Mouse (Mus musculus): Measurements from ENCODE around the gene Kcnj3. TPM values are rescaled to one million over a fixed set of nuclear protein-coding genes. Genes with fewer than 3 reads are reported as not detected.
A peak's percentile ranks its signal among the peaks of the same experiment; 100 is the strongest.
"Not testable (repeated sequence)": the region's sequence is repeated elsewhere in the genome, so short reads cannot be mapped to it uniquely, and the experiment has no call there.

Gene Kcnj3
- polyA plus RNA-seq, 1 experiment from 2014 or later, result 7.5 TPM

DNA sequence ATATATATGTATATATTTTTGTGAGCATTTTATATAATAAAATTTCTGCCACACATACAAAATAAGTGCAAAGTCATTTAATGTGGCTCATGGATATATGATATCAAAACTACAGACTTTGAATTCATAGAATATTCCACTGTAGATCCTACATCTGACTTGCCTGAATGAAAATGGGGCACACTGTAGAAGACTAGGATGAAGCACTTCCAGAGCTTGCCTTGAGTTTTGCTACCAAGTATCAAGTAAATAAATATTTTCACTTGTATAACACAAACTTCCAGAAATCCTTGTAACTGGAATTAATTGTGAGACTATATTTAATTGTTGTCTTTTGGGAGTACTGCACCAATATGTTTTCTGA is 44.8 kb downstream of the Kcnj3 start:
- no peak for ATAC-seq (ENCODE audit: low FRiP score, low TSS enrichment)
- Histone ChIP-seq H3K27ac (replicated peaks; ENCODE audit: low read depth, low read length) (no peak overlapping the region), H3K9ac (replicated peaks; ENCODE audit: low read length) (no peak overlapping the region), H3K36me3 (ENCODE audit: control insufficient read depth, insufficient read depth, low read length) (no peaks in the 10 kb centered on the region), H3K9me3 (ENCODE audit: control insufficient read depth, low read length) (no peaks in the 10 kb centered on the region), H3K4me3 (replicated peaks; ENCODE audit: low read depth, low read length) (no peak overlapping the region), H3K27me3 (ENCODE audit: control insufficient read depth, insufficient read depth, low read length) (no peaks in the 10 kb centered on the region), H3K4me2 (ENCODE audit: low read length) (no peak overlapping the region), H3K4me1 (ENCODE audit: control insufficient read depth, insufficient read depth, low read length) (no peaks in the 10 kb centered on the region)
- no peak for DNase-seq

DNA sequence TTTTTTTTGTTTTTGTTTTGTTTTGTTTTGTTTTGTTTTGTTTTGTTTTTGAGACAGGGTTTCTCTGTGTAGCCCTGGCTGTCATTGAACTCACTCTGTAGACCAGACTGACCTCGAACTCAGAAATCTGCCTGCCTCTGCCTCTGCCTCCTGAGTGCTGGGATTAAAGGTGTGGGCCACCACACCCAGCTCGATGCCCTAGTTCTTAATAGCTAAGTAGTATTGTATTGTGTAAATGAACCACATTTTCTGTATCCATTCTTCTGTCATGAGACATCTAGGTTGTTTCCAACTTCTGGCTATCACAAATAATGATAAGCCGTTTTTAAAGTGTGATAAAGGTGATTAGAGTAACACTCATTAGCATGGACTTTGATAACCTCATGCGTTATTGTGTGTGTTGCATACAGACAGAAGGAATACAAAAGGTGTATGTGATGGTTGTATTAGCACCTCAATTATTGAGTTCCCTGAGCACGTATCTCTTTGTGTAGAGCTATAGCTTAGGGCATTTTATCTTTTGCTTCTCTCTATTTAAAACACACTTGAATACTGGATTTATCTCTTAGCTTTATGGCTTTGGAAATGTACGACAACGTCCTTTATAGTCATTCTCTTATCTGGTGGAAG is 49.8 kb downstream of the Kcnj3 start:
- ATAC-seq (ENCODE audit: low FRiP score, low TSS enrichment); H3K27ac ChIP-seq (replicated peaks; ENCODE audit: low read depth, low read length); H3K36me3 ChIP-seq (ENCODE audit: control insufficient read depth, insufficient read depth, low read length); H3K9me3 ChIP-seq (ENCODE audit: control insufficient read depth, low read length); H3K4me1 ChIP-seq (ENCODE audit: control insufficient read depth, insufficient read depth, low read length); H3K27me3 ChIP-seq (ENCODE audit: control insufficient read depth, insufficient read depth, low read length); H3K9ac ChIP-seq (replicated peaks; ENCODE audit: low read length); H3K4me3 ChIP-seq (replicated peaks; ENCODE audit: low read depth, low read length); H3K4me2 ChIP-seq (ENCODE audit: low read length); DNase-seq: not testable (repeated sequence)
- 91% methylated on average over 7 of the region's 7 CpGs for WGBS

DNA sequence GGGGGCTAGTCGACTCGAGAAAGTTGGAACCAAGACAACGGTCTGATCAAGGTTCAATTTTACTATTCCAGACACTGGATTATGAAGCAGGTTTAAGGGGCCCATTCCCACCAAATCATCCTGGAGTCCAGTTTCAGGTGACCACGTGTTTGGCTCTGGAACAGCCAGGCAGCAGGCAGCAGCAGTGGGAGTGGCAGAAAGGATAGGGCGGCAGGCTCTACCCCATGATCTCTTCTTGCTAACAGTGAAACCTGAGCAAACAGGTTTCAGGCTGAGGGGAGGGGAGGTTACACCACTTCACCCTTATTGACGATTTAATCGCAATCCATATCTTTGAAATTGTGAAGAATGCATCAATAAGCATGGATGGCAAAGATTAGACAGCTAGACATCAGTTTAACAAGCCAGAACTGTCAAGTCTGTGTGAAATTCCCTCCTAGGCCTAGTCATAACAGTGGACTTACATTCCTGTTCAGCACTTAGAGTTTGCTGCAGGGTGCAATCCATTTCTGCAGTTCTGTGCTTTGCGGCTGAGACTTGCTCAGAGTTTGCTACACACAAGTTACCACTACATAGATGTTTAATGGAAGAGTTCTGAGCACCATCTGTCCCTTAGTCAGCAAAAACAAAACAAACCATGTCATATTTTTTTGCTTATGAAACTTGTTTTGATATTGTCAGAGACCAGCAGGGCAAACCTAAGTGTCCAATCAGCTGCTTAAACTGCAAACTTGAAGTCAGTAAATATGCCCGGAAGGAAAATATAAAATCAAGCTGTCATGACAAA is 67.8 kb downstream of the Kcnj3 start:
- H3K4me3 ChIP-seq (replicated peaks; ENCODE audit: low read depth, low read length), result no peak overlapping the region
- no peak overlapping the region for H3K4me2 ChIP-seq (ENCODE audit: low read length)
- ATAC-seq (ENCODE audit: low FRiP score, low TSS enrichment), result no peak
- H3K9ac ChIP-seq (replicated peaks; ENCODE audit: low read length), result no peak overlapping the region
- H3K4me1 ChIP-seq (ENCODE audit: control insufficient read depth, insufficient read depth, low read length), result no peaks in the 10 kb centered on the region
- WGBS, result 79% methylated on average over 9 of the region's 9 CpGs
- no peaks in the 10 kb centered on the region for H3K9me3 ChIP-seq (ENCODE audit: control insufficient read depth, low read length)
- no peaks in the 10 kb centered on the region for H3K36me3 ChIP-seq (ENCODE audit: control insufficient read depth, insufficient read depth, low read length)
- H3K27me3 ChIP-seq (ENCODE audit: control insufficient read depth, insufficient read depth, low read length), result no peaks in the 10 kb centered on the region
- no peak for DNase-seq
- H3K27ac ChIP-seq (replicated peaks; ENCODE audit: low read depth, low read length), result no peak overlapping the region

DNA sequence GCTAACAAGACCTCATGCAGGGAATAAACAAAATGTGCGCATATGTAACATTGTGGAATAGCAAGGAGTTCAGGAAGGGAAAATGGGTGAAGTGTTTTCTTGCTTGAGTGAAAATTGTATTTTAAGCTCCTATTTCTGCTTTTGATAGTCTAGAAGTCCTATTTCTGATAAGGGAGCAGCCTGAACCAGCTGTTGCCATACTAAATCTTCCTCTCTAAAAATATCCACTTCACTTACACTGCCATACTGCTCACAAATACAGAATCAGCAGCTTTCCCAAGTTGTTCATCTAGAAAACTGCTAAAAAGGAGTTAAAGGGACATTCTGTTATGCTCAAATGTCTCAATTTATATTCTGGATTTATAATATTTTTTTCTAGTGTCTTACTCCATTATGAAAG is 69.9 kb downstream of the Kcnj3 start:
- H3K4me2 ChIP-seq (ENCODE audit: low read length), result no peak overlapping the region
- H3K27me3 ChIP-seq (ENCODE audit: control insufficient read depth, insufficient read depth, low read length), result no peaks in the 10 kb centered on the region
- ATAC-seq (ENCODE audit: low FRiP score, low TSS enrichment) (no peak), DNase-seq (no peak)
- H3K9me3 ChIP-seq (ENCODE audit: control insufficient read depth, low read length), result no peaks in the 10 kb centered on the region
- no peaks in the 10 kb centered on the region for H3K4me1 ChIP-seq (ENCODE audit: control insufficient read depth, insufficient read depth, low read length)
- H3K36me3 ChIP-seq (ENCODE audit: control insufficient read depth, insufficient read depth, low read length), result no peaks in the 10 kb centered on the region
- no peak overlapping the region for H3K9ac ChIP-seq (replicated peaks; ENCODE audit: low read length)
- no peak overlapping the region for H3K4me3 ChIP-seq (replicated peaks; ENCODE audit: low read depth, low read length)
- H3K27ac ChIP-seq (replicated peaks; ENCODE audit: low read depth, low read length), result no peak overlapping the region
- 92% methylated on average over 1 of the region's 1 CpGs for WGBS

DNA sequence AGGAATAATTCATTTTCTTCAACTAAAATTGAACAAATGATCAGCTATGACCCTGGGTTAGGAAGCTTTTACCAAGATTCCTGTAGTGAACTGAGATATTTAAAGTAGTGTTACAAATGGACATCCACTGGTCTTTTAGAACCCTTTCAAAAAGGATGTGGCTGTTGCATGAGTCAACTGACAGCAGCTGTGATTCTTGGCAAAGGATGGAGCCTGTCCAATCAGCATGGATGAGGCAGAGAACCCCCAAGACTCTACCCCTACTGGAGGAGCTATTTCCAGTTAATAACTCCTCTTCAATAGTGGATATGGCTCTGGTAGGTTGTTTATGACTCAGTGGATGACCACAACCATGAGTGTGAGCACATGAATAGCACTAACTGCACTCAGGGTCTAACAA is 81.5 kb downstream of the Kcnj3 start:
- no peaks in the 10 kb centered on the region for H3K27me3 ChIP-seq (ENCODE audit: control insufficient read depth, insufficient read depth, low read length)
- H3K4me2 ChIP-seq (ENCODE audit: low read length), result no peak overlapping the region
- no peak overlapping the region for H3K27ac ChIP-seq (replicated peaks; ENCODE audit: low read depth, low read length)
- no peaks in the 10 kb centered on the region for H3K4me1 ChIP-seq (ENCODE audit: control insufficient read depth, insufficient read depth, low read length)
- ATAC-seq (ENCODE audit: low FRiP score, low TSS enrichment) (no peak), DNase-seq (no peak)
- no peak overlapping the region for H3K9ac ChIP-seq (replicated peaks; ENCODE audit: low read length)
- no peaks in the 10 kb centered on the region for H3K9me3 ChIP-seq (ENCODE audit: control insufficient read depth, low read length)
- no peak overlapping the region for H3K4me3 ChIP-seq (replicated peaks; ENCODE audit: low read depth, low read length)
- no peaks in the 10 kb centered on the region for H3K36me3 ChIP-seq (ENCODE audit: control insufficient read depth, insufficient read depth, low read length)

DNA sequence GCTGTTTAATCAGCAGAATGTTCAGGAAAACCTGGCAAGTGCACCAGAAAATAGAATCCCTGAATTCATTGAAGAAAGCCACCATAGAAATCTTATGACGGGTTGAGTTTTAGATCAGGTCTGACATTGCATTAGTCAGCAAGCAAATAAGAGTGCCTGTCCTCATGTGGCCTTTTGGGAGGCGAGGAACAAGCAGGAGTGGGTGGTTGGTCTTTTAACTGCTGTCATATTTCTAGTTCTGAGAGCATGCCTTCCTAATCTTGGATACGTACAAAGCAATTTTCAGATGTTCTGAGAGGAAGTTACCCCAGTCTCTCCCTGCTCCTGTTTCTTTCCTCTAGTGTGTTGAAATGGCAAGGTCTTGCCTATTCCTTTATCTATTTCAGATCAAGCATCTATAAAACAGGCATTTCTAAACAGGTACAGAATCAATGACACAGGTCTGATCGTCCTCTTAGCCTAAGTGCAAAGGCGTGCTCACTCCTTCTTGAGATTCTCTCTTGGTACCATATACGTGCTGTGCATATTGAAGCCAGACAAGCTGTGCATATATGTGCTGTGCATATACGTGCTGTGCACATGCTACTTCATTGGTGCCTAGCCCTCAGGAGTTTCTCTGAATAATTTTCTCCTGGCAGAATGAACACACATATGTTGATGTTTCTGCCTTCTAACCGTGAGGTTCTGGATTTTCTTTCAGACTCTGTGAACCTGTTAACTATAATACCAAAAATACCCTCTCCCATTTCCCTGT is 97.1 kb downstream of the Kcnj3 start:
- Histone ChIP-seq H3K4me2 (ENCODE audit: low read length) (no peak overlapping the region), H3K27me3 (ENCODE audit: control insufficient read depth, insufficient read depth, low read length) (no peaks in the 10 kb centered on the region), H3K9me3 (ENCODE audit: control insufficient read depth, low read length) (no peaks in the 10 kb centered on the region), H3K4me3 (replicated peaks; ENCODE audit: low read depth, low read length) (no peak overlapping the region), H3K4me1 (ENCODE audit: control insufficient read depth, insufficient read depth, low read length) (no peaks in the 10 kb centered on the region), H3K27ac (replicated peaks; ENCODE audit: low read depth, low read length) (no peak overlapping the region), H3K36me3 (ENCODE audit: control insufficient read depth, insufficient read depth, low read length) (no peaks in the 10 kb centered on the region), H3K9ac (replicated peaks; ENCODE audit: low read length) (no peak overlapping the region)
- ATAC-seq (ENCODE audit: low FRiP score, low TSS enrichment) (no peak), DNase-seq (no peak)
- 89% methylated on average over 8 of the region's 8 CpGs for WGBS

DNA sequence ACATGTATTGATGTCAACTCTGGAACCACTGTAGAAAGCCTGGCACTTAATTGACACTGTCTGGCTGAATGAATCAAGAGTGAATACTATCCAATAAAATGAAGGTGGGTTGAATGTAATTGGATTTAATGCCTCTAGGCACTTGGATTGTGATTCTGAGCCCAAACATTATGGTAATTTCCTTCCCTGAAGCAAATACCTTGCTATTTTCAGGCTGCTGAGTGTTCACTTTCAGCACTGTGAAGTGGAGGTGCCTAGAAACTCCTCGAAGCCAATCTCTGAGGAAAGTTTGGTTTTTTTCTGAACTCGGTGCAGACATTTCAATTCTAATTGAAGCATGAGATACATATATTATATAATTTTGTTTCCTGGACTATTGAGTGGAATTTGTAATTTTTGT is 99.2 kb downstream of the Kcnj3 start:
- 61% methylated on average over 2 of the region's 2 CpGs for WGBS
- H3K27ac ChIP-seq (replicated peaks; ENCODE audit: low read depth, low read length), result no peak overlapping the region
- ATAC-seq (ENCODE audit: low FRiP score, low TSS enrichment) (0 out of 2 replicates have a peak, but pooled peaks have one; percentile 17), DNase-seq (peak; percentile 41)
- no peak overlapping the region for H3K9ac ChIP-seq (replicated peaks; ENCODE audit: low read length)
- no peaks in the 10 kb centered on the region for H3K9me3 ChIP-seq (ENCODE audit: control insufficient read depth, low read length)
- H3K36me3 ChIP-seq (ENCODE audit: control insufficient read depth, insufficient read depth, low read length), result no peaks in the 10 kb centered on the region
- H3K27me3 ChIP-seq (ENCODE audit: control insufficient read depth, insufficient read depth, low read length), result no peaks in the 10 kb centered on the region
- H3K4me2 ChIP-seq (ENCODE audit: low read length), result no peak overlapping the region
- H3K4me1 ChIP-seq (ENCODE audit: control insufficient read depth, insufficient read depth, low read length), result no peaks in the 10 kb centered on the region
- no peak overlapping the region for H3K4me3 ChIP-seq (replicated peaks; ENCODE audit: low read depth, low read length)

DNA sequence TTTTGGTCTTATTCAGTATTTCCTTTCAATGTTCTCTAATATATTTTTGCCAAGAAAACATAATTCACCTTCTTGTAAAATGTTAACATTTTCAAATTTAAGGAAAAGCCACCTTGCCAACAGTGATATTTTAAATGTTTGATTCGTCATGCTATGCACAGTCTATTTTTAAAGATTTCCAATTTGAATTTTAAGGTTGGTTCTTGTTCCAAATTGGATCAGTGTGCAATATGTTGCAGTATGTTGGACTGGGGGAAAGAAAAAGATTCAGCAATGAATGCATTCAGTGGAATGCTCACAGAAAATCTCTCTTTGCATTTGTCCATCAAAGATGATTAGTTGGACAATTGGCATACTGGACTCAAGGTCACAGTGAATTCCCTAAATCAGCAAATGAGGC is 99.7 kb downstream of the Kcnj3 start:
- Histone ChIP-seq H3K4me3 (replicated peaks; ENCODE audit: low read depth, low read length) (no peak overlapping the region), H3K36me3 (ENCODE audit: control insufficient read depth, insufficient read depth, low read length) (no peaks in the 10 kb centered on the region), H3K9me3 (ENCODE audit: control insufficient read depth, low read length) (no peaks in the 10 kb centered on the region), H3K4me2 (ENCODE audit: low read length) (no peak overlapping the region), H3K4me1 (ENCODE audit: control insufficient read depth, insufficient read depth, low read length) (no peaks in the 10 kb centered on the region), H3K27ac (replicated peaks; ENCODE audit: low read depth, low read length) (no peak overlapping the region), H3K27me3 (ENCODE audit: control insufficient read depth, insufficient read depth, low read length) (no peaks in the 10 kb centered on the region), H3K9ac (replicated peaks; ENCODE audit: low read length) (no peak overlapping the region)
- DNase-seq (no peak), ATAC-seq (ENCODE audit: low FRiP score, low TSS enrichment) (no peak)
- WGBS, result 86% methylated on average over 1 of the region's 1 CpGs

DNA sequence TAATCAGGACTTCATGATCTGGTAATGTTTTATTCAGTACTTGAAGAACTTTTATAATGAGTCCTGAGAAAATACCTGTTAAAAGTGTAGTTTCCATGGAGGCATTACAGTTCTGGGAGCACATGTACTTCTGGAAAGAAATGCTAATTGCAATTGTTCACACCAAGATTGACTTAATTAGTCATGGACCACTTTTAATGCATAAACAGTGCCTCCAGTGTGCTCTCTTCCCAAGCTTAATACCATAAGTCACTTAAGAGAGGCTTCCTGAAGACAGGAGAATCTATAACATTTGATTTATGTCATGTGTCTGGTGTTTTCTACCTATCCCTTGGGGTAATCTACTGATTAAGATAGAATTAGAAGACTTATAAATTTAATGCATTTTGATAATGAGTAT is 111.8 kb downstream of the Kcnj3 start:
- no peak overlapping the region for H3K4me3 ChIP-seq (replicated peaks; ENCODE audit: low read depth, low read length)
- H3K27ac ChIP-seq (replicated peaks; ENCODE audit: low read depth, low read length), result no peak overlapping the region
- DNase-seq, result peak; percentile 13
- ATAC-seq (ENCODE audit: low FRiP score, low TSS enrichment), result peak; percentile 46; the same call in 1 of the 2 replicates
- no peaks in the 10 kb centered on the region for H3K27me3 ChIP-seq (ENCODE audit: control insufficient read depth, insufficient read depth, low read length)
- no peaks in the 10 kb centered on the region for H3K4me1 ChIP-seq (ENCODE audit: control insufficient read depth, insufficient read depth, low read length)
- no peaks in the 10 kb centered on the region for H3K9me3 ChIP-seq (ENCODE audit: control insufficient read depth, low read length)
- no peaks in the 10 kb centered on the region for H3K36me3 ChIP-seq (ENCODE audit: control insufficient read depth, insufficient read depth, low read length)
- H3K4me2 ChIP-seq (ENCODE audit: low read length), result no peak overlapping the region
- H3K9ac ChIP-seq (replicated peaks; ENCODE audit: low read length), result no peak overlapping the region

Data from midbrain, embryonic 14.5 days (tissue).